Mouse (Mus musculus) gastrocnemius, postnatal 14 days (tissue): ENCODE measurements around the gene Hivep3. TPM values are rescaled to one million over a fixed set of nuclear protein-coding genes. Genes with fewer than 3 reads are reported as not detected.
A peak's percentile ranks its signal among the peaks of the same experiment; 100 is the strongest.

Source experiments
- DNase-seq: peaks from one replicate; pipeline ENCODE4 v3.0.0; 2021; ENCODE audit warnings: mixed read lengths
- intact Hi-C: fragments of 180-260 bp; cut with DNase I; formaldehyde crosslinking; loops from one replicate; pipeline ENCODE4 v1.15.1; 2025; ENCODE audit warnings: low total_unique reads
- total RNA-seq, 2 experiments: library from RNA; stranded (reverse); gene quantifications; 2 replicates each; pipeline ENCODE4 v1.2.3; 2021

Hivep3 gene
- total RNA-seq, 2 experiments from 2014 or later, result 2.9 to 3.0 TPM

GRCm38 (mm10) chr4:119961164-119961563 lies 227.6 kb downstream of the Hivep3 start:
- intact Hi-C loops, result no loop called here
- no peak for DNase-seq

DNA sequence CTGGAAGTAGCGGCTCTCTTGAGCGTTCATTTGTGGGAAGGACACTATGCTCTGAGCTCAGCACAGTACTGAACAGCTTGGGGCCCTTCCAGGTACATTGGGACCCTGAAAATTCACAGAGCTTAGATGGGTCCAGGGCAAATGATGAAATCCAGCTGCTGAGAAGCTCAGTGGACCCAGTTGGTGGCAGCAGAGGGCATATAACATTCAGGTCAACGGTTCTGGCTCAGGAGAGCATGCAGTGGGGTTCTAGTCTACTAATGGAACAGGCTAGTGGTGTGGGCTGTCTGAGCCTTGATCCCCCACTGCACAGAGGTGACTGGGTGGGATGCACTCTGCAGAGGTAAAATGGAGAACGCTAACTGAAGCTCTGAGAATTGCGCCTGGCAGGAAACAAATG lies 228.5 kb downstream of the Hivep3 start:
- intact Hi-C loops, result no loop called here
- DNase-seq, result no peak

GRCm38 (mm10) chr4:119966105-119967072 lies 232.8 kb downstream of the Hivep3 start:
- intact Hi-C loops, result no loop called here
- DNase-seq, result peak; percentile 43

DNA sequence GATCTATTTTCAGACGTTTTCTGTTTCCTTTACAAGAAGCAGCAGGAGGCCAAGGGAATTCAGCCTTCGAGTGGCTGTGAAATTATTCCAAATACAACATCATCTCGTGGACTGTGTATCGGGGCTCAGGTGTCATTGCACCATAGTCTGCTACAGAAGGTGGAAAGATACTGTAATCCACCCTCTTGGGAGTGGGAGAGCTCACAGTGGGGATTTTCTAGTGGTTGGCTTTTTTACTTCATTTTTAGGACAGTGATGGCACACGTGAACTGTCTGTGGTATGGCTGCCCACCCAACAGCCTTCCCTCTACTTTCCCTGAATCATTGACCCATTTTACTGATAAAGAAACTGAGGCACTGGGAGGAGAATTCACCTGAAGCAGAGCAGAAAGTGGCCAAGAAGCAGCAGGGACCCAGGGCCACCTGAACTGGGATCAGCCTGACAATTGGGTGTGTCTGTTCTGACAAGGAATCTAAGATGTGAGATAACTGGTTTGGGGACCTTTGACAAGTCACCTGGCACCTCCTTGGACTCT lies 233.6 kb downstream of the Hivep3 start:
- intact Hi-C loops, result no loop called here
- DNase-seq, result no peak

GRCm38 (mm10) chr4:119967636-119968035 lies 234.1 kb downstream of the Hivep3 start:
- no peak for DNase-seq
- intact Hi-C loops, result no loop called here

DNA sequence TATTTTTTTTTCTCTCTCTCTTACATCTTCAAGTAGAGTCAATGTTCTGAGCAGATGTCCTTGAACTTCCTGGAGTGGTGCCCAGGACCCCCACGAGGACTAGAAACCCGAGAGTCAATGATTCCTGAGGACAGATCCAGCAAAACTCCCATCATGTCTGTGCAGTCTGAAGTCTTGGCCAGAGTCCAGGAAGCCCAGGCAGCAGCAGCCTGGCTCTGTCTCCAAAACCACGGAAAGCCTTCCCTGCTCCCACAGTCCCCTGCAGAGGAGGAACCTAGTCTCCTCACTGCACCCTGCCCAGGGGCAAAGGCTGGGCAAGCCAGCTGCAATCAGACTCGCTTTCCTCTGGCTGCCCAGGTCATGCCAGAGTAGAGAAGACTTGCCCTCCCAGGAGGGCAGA lies 234.5 kb downstream of the Hivep3 start:
- peak; percentile 50 for DNase-seq
- intact Hi-C loops, result no loop called here

- DNase-seq, result no peak
- intact Hi-C loops, result no loop called here
Observed at GRCm38 (mm10) chr4:119968887-119969286, 235.3 kb downstream of the Hivep3 start.

DNA sequence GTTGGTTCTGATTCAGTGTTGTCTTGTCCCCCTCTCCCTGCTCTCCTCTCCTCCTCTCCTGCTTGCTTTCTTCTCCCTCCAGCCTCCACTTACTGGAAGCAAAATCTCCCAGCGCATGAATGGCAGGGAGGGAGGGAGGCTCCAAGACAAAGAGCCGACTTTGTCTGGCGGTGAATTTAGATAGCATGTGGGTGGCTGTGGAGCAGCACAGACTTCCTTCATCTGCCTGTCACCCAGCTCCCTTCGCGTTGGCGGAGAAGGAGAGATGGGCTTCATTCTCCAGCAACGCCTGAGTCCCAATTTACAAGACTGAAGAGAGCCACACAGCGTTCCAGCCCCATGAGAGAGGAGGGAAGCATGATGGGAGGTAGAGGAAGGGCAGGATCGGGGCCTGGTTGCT lies 236.6 kb downstream of the Hivep3 start:
- no peak for DNase-seq
- intact Hi-C loops, result no loop called here

DNA sequence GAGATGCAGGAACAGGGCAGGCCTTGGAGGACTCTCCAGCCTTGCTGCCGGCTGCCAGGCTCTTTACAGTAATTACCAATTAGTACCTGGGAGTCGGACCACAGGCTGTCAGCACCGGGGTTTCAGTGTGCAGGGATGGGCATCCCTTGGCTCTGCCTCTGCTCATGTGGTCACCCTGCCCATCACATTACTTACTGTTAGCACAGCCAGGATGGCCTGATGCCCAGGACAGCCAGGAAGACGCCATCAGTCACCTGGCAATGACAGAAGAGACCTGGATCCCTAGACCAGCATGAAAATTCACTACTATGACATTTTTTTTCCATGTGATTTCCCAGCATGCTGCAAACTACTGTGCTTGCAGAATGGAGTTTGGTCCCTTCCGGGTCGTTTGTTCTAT lies 238.8 kb downstream of the Hivep3 start:
- DNase-seq, result no peak
- intact Hi-C loops, result no loop called here

- no peak for DNase-seq
- intact Hi-C loops, result no loop called here
Observed at GRCm38 (mm10) chr4:119973729-119974605, 240.4 kb downstream of the Hivep3 start.

- intact Hi-C loops, result no loop called here
- no peak for DNase-seq
Observed at GRCm38 (mm10) chr4:119975242-119975641, 241.7 kb downstream of the Hivep3 start.

DNA sequence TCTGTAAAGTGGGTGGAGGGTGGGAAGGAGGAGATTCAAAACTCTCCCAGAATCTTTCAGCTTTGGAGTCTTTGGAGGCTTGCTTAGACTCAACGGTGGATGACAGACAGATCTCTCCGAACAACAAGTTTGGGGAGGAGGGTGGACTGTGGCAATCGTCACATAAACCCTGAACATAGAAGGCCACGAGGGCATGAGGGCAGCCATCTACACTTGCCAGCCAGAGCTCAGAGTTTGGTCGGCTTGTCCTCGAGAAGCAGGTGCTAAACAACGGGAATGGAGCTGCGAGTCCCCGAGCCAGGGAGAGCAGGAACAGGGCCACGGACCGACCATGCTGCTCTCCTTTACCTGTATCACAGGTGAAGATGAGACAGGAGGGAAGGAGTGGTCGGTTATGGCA lies 242.2 kb downstream of the Hivep3 start:
- DNase-seq, result no peak
- intact Hi-C loops, result no loop called here

DNA sequence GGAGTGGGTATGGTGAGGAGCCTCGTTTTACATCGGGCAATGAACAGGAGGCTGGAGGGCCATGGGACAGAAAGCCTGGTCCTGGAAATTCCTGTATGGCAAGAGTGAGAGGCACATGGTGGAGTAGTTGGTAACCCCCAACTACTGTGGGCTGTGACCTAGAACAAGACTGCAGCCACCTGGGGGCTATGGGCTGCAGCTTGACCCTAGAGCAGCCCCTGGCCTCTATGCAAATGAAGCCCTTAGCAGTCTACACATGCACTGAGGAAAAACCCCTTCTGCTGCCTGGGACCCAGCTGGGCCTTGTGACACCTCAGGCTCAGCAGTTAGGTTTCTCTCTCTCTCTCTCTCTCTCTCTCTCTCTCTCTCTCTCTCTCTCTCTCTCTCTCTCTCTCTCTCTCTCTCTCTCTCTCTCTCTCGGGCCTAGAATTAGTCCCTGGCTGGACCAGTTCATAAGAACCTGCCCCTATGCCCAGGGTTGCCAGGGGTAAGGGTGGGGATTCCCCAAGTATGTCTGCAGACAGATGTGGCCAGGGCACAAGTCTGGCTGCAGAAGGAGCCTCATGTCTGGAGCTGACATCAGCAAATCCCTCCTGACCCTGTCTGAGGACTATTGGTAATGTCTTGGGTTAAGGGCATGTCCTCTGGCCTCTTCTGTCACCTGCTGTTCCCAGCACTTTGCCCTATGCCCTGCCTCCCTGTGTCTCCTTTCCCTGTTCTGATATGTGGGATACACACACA lies 243.0 kb downstream of the Hivep3 start:
- no peak for DNase-seq
- intact Hi-C loops, result no loop called here

DNA sequence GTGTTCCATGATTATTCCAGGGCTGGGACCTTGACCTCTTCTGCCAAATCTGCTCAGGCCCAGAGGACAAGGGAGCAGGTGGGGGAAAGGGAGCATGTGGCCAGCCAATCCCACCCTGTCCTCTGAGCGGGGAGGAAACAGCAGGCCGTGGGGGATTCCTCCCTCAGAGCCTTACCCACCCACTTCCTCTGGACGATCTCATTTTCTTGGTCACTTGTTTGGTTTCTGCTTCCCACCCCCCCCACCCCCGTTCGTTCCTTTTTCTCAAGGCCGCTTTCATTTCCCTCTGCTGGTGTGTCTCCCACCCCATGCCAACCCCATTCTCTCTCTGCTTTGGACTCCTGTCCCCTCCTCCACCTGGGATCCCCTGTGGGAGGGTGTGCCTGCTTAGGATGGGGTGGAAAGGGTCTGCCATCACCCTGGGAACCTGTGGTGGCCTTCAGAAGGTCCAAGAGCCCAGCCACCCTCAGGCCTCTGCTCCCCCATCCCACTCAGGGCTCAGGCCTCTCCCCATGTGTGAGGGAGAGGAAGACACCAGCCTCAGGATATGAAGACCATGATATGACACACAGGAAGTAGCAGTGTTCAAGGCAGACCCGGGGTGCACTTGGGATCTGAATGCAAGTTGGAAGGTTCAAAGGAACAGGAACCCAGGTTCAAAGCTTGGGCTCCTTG lies 244.4 kb downstream of the Hivep3 start:
- intact Hi-C loops, result no loop called here
- DNase-seq, result no peak

DNA sequence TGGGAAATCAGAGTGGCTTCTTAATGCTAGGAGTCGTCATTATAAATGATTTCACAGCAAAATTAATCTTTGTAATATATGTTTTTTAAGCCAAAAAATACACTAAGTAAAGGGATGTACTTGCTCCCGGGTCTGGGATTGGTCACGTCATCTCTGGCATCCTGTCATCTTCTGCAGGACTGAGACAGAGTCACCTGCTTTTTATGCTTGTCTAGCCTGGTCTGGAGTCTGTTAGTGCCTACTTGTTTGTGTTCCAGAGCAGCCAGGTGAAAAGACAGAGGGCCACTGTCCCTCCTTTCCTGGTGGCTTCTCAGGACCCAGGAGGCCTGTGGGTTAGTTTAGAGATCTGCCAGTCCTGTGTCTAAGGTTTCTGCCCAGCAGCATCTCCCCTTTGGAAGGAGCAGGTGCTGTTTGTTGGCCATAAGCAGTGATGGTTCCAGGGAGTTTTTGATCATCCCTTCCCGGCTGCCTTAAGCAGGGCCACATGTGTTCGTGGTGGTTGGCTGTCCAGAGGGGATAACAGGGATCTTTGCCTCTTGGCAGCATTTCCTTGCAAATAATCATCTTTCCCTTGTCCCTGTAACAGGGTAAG lies 245.8 kb downstream of the Hivep3 start:
- intact Hi-C loops, result no loop called here
- no peak for DNase-seq

DNA sequence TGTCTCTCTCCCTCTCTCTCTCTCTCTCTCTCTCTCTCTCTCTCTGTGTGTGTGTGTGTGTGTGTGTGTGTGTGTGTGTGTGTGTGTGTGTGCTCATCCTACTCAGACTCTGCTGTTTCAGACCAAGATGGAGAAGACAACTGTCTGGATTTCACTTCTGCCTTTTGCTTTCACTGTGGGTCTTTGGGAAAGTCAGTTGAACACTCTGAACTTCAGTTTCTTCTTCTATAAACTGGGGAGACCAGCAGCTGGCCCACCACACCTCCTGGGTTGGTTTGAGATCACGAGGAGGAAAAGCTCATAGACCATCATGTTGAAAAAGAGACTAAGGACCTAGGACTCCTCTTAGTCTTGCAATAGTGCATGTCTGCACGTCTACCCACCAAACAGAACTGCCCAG lies 246.3 kb downstream of the Hivep3 start:
- DNase-seq, result no peak
- intact Hi-C loops, result no loop called here

- intact Hi-C loops, result no loop called here
- no peak for DNase-seq
Observed at GRCm38 (mm10) chr4:119981047-119981720, 247.6 kb downstream of the Hivep3 start.

GRCm38 (mm10) chr4:119986065-119986464 lies 252.5 kb downstream of the Hivep3 start:
- DNase-seq, result no peak
- intact Hi-C loops, result no loop called here
